Mouse (Mus musculus) stomach, embryonic 14.5 days (tissue): ENCODE measurements around the gene Prmt3. TPM values are rescaled to one million over a fixed set of nuclear protein-coding genes. Genes with fewer than 3 reads are reported as not detected.

Experiments used
- ATAC-seq: fragments of 200-750 bp; cut with Nextera tagmentation; 2 replicates; pipeline ENCODE4 v1.8.0; 2017; ENCODE audit warnings: low read depth, moderate TSS enrichment; ENCODE audit not compliant: insufficient number of reproducible peaks, insufficient read depth, low FRiP score
- H3K27ac ChIP-seq: fragments of 300-500 bp; sonication (generic); 2 replicates; pipeline ENCODE4 v1.5.1; 2014; ENCODE audit warnings: mild to moderate bottlenecking, low read length, moderate library complexity, mixed read lengths
- H3K27me3 ChIP-seq: fragments of 300-500 bp; sonication (generic); 2 replicates; pipeline ENCODE4 v1.6.1; 2014; ENCODE audit warnings: low read length, control low read depth, mixed read lengths; ENCODE audit not compliant: control insufficient read depth, insufficient read depth
- H3K36me3 ChIP-seq: fragments of 300-500 bp; sonication (generic); 2 replicates; pipeline ENCODE4 v1.6.1; 2014; ENCODE audit warnings: mild to moderate bottlenecking, control low read depth, low read length, moderate library complexity, mixed read lengths; ENCODE audit not compliant: control insufficient read depth, insufficient read depth
- H3K4me1 ChIP-seq: fragments of 300-500 bp; sonication (generic); 2 replicates; pipeline ENCODE4 v1.6.1; 2014; ENCODE audit warnings: low read length, control low read depth, mixed read lengths; ENCODE audit not compliant: control insufficient read depth, insufficient read depth
- H3K4me2 ChIP-seq: fragments of 300-500 bp; sonication (generic); replicated peaks from 2 replicates; pipeline ENCODE4 v1.6.1; 2014; ENCODE audit warnings: low read depth, low read length, control low read depth
- H3K4me3 ChIP-seq: fragments of 300-500 bp; sonication (generic); 2 replicates; pipeline ENCODE4 v1.5.1; 2014; ENCODE audit warnings: low read depth, low read length, control low read depth
- H3K9ac ChIP-seq: fragments of 300-500 bp; sonication (generic); replicated peaks from 2 replicates; pipeline ENCODE4 v1.6.1; 2014; ENCODE audit warnings: low read depth, mild to moderate bottlenecking, control low read depth, low read length, moderate library complexity, mixed read lengths
- H3K9me3 ChIP-seq: fragments of 300-500 bp; sonication (generic); 2 replicates; pipeline ENCODE4 v1.6.1; 2016; ENCODE audit warnings: low read depth, low read length, control low read depth; ENCODE audit not compliant: control insufficient read depth
- WGBS: fragments of 180-500 bp; shearing (Covaris S2); extraction: QIAGEN DNeasy Blood & Tissue Kit; methylation state at CpG from one replicate; pipeline ENCODE4 v1.1.7; 2014; 5-methylcytosine and 5-hydroxymethylcytosine counted together
- polyA plus RNA-seq: library from polyadenylated mRNA; unstranded; fragments of >200 nt; fragmentation: Nextera tagmentation; extraction: Ambion mirVana; gene quantifications from 2 replicates; pipeline ENCODE4 v1.2.1, GENCODE M21; 2014

Prmt3 gene
- polyA plus RNA-seq, 1 experiment from 2014 or later, result 51.5 TPM

DNA sequence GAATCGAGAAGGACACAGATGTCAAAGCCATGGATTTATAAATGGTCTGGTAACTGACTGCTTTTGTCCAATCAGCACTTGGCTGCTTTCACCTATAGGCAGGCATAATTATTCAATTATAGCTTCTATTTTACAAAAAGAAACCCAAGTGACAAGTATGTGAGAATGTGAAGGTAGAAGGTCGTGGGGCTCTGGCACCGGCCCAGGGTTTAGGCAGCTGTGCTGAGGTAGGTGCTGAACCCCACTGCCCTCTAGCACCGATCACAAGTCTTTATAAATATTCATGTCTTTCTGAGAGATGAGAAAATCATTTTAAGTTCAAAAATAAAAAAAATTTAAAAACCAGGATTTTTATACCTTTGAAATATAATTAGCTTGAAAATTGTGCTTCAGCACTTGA lies 45.4 kb downstream of the Prmt3 start:
- no peaks in the 10 kb centered on the region for H3K27me3 ChIP-seq
- no peak overlapping the region for H3K9ac ChIP-seq
- H3K4me3 ChIP-seq, result no peak overlapping the region
- no peaks in the 10 kb centered on the region for H3K9me3 ChIP-seq
- 86% methylated on average over 4 of the region's 4 CpGs for WGBS
- H3K36me3 ChIP-seq, result peaks cover 14% of the 10 kb centered on the region
- H3K4me2 ChIP-seq, result no peak overlapping the region
- no peak overlapping the region for H3K27ac ChIP-seq
- ATAC-seq, result no peak
- H3K4me1 ChIP-seq, result no peaks in the 10 kb centered on the region

DNA sequence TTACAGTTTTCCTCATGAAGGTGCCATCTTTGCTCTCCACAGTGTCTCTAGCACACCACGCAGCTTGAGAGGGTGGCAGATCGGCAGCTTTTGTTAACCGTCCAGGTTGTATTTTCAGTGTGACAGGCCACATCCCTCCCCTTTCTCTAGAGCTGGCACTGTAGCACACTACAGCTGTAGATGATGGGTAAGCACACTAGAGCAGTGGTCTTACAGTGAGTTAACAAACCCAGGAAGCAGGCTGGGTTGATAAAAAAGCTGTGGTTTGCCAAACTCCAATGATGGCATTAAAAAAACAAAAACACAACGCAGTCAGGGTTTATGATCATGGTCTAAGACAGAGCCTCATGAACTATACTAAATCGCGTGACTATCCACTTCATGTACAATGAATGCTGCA lies 45.9 kb downstream of the Prmt3 start:
- no peak overlapping the region for H3K9ac ChIP-seq
- H3K36me3 ChIP-seq, result peaks cover 13% of the 10 kb centered on the region
- H3K4me3 ChIP-seq, result no peak overlapping the region
- H3K4me2 ChIP-seq, result no peak overlapping the region
- no peaks in the 10 kb centered on the region for H3K4me1 ChIP-seq
- 98% methylated on average over 6 of the region's 6 CpGs for WGBS
- H3K27ac ChIP-seq, result no peak overlapping the region
- no peaks in the 10 kb centered on the region for H3K27me3 ChIP-seq
- ATAC-seq, result no peak
- no peaks in the 10 kb centered on the region for H3K9me3 ChIP-seq

DNA sequence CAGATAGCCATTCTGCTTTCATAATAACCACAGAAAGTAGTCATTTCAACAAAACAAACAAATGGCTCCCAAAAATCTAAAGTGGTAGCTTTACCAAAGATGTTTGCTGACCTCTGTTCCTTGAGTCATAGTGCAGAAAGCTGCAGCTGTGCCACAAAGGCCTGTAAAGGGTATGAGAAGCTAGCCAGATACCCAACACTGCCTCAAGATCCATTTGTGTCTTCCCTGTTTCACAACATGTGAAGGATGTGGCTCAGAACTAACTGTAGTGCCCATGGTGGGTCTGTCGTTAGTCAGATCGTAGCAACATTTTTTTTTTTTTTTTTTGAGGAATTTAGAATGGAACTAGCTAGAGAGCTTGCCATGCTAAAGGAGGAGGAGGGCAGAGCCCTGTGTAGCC lies 46.4 kb downstream of the Prmt3 start:
- 85% methylated on average over 2 of the region's 2 CpGs for WGBS
- Histone ChIP-seq H3K27ac (no peak overlapping the region), H3K9ac (no peak overlapping the region), H3K4me3 (no peak overlapping the region), H3K27me3 (no peaks in the 10 kb centered on the region), H3K36me3 (peaks cover 18% of the 10 kb centered on the region), H3K4me2 (no peak overlapping the region), H3K9me3 (no peaks in the 10 kb centered on the region), H3K4me1 (no peaks in the 10 kb centered on the region)
- no peak for ATAC-seq

DNA sequence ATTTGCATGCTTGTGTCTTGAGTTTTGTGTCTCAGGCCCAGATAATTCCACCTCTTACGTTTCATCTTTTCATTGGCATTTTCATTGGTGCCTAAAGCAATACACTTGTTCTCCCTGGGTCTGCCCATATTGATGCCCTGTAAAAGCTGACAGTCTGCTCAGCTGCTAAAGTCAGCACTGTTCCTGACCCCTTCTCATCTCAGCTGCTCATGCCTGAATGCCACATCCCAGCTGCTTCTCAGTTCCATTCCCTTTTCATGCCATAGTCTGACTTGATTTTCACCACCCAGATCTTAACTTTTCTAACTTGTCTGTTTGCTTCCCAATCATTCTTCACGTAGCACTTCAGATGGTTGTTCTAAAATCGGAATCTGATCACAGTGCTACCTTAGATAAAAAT lies 47.3 kb downstream of the Prmt3 start:
- Histone ChIP-seq H3K4me1 (no peaks in the 10 kb centered on the region), H3K9me3 (no peaks in the 10 kb centered on the region), H3K27me3 (no peaks in the 10 kb centered on the region), H3K27ac (no peak overlapping the region), H3K4me2 (no peak overlapping the region), H3K36me3 (peaks cover 24% of the 10 kb centered on the region), H3K4me3 (no peak overlapping the region), H3K9ac (no peak overlapping the region)
- 90% methylated on average over 3 of the region's 3 CpGs for WGBS
- no peak for ATAC-seq

DNA sequence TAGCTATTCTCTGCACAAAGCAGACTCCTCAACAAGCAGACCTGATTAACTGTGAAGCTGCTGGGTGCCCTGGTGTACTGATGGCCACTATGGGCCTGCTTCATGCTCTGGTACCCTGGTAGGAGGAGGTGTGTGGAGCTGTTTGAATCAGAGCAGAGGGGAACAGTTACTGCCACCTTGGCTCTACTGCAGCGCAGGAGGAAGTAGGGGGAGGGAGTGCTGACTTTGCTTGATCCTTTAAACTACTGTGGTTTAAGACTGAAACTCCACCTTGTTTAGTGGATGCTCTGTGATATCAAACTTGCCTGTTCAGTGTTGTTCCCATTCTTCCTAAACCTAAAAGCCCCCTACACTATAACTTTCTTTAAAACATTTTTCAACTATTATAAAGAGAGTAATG lies 49.8 kb downstream of the Prmt3 start:
- Histone ChIP-seq H3K4me3 (no peak overlapping the region), H3K9ac (no peak overlapping the region), H3K27ac (no peak overlapping the region), H3K4me2 (no peak overlapping the region), H3K9me3 (no peaks in the 10 kb centered on the region), H3K36me3 (peaks cover 27% of the 10 kb centered on the region), H3K4me1 (no peaks in the 10 kb centered on the region), H3K27me3 (no peaks in the 10 kb centered on the region)
- 95% methylated on average over 1 of the region's 1 CpGs for WGBS
- ATAC-seq, result no peak

DNA sequence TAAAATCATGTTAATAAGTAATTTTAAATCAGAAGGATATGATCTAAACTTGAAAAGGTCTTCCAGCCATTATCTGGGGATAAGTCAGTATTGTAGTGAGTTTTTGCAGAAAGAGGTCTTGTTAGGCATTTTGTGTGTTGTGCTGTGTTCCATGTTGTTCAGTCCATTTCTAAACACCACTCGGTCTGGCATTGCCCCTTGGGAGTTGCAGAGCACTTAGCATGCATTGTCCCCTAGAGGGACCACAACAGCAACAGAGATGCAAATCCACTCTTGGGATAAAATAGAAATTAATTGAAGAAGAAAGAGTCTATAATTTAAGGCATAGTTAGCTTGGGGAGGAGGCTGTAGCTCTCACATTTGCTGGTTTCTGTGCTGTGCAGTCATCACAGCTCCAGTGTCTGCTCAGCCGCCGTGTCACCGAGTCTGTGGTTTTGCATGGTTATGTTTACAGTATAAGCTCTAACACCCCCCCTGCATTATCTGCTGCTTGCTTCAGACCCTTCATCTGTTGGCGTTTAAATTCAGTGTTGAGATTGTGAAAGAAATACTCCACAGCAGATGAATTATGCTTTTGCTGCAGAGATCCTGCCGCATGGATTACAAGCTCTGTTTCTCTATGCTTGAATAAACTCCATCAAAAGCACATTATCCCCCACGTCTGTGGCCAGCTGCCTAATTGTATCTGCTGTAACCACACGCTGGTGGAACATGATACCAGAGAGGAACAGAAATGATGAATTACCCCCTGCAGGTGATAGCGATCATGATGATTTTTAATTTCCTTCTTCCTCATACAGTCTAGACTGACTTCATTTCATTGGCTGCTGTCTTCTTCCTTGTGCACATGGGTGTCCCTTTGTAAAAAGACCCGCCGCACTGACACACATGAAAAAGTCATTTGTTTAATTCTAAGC lies 64.5 kb downstream of the Prmt3 start:
- Histone ChIP-seq H3K4me3 (no peak overlapping the region), H3K4me1 (peaks cover 6% of the 10 kb centered on the region; the same call in 1 of the 2 replicates), H3K9ac (no peak overlapping the region), H3K27me3 (no peaks in the 10 kb centered on the region), H3K4me2 (no peak overlapping the region), H3K9me3 (no peaks in the 10 kb centered on the region), H3K27ac (no peak overlapping the region), H3K36me3 (no peaks in the 10 kb centered on the region; the same call in 1 of the 2 replicates)
- peak; percentile 78 for ATAC-seq
- WGBS, result 31% methylated on average over 11 of the region's 11 CpGs

DNA sequence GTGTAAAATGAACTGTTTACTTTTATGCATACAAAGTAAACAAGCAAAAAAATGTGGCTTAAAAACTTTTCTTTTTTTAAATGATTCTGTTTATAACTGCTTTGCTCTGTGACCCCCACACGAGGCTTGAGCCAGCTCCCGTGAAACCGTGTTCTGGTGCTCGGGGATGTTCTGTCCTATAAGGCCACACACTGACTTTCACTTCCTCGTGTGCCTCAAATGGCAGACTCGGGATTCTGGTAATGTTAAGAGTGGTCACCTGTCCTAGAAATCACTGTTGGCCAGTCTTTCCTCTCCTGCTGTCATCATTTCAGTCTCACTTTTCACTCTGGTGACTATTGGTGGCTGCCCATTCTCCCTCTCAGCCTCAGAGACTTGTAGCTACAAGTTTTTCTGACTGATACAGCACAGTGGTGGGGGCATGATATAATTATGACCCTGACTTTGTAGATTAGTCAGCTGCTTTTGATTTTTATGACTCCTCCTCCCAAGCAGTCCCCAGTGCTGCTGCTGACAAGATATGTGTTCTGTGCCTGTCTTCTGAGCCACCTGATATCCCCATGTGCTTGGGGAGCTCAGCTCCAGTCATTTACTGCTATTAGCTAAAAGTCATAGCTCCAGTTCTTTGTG lies 65.3 kb downstream of the Prmt3 start:
- H3K27me3 ChIP-seq, result no peaks in the 10 kb centered on the region
- H3K4me2 ChIP-seq, result no peak overlapping the region
- H3K9me3 ChIP-seq, result no peaks in the 10 kb centered on the region
- H3K27ac ChIP-seq, result no peak overlapping the region
- no peak overlapping the region for H3K4me3 ChIP-seq
- H3K9ac ChIP-seq, result no peak overlapping the region
- 44% methylated on average over 6 of the region's 6 CpGs for WGBS
- ATAC-seq, result no peak
- H3K4me1 ChIP-seq, result peaks cover 6% of the 10 kb centered on the region; the same call in 1 of the 2 replicates
- no peaks in the 10 kb centered on the region; the same call in 1 of the 2 replicates for H3K36me3 ChIP-seq

DNA sequence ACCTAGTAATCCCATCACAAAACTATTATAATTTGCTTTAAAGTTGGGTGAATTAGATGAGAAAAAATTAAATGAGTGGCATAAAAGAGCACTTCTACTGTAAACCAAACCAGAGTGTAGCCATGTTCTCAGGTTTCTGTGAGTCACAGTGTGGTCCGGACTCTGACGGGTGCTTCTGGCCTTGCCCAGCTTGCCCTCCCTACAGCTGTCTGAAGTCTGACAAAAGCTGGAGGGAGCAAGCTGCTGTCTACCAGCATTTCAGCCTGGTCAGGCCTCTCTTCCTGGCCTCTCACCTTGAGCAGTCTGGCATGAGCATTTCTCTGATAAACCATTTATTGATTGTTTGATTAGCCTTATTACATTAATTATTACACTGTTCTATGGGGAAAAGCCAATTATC lies 69.8 kb downstream of the Prmt3 start:
- no peak for ATAC-seq
- 74% methylated on average over 2 of the region's 2 CpGs for WGBS
- no peaks in the 10 kb centered on the region; the same call in 1 of the 2 replicates for H3K36me3 ChIP-seq

More for the DNA sequence above, 69.8 kb downstream of the Prmt3 start:
- H3K4me1 ChIP-seq, result no peaks in the 10 kb centered on the region
- H3K4me2 ChIP-seq, result no peak overlapping the region
- H3K4me3 ChIP-seq, result no peak overlapping the region
- H3K9ac ChIP-seq, result no peak overlapping the region
- H3K27me3 ChIP-seq, result no peaks in the 10 kb centered on the region
- no peak overlapping the region for H3K27ac ChIP-seq
- no peaks in the 10 kb centered on the region for H3K9me3 ChIP-seq
